Mouse (Mus musculus): ENCODE measurements at regions not wholly inside any gene's neighbourhood (a gene's known extent, or its start where the extent isn't known, plus 50 kb on each side); places are given as distances from the start of the nearest gene placed in this dataset.

DNA sequence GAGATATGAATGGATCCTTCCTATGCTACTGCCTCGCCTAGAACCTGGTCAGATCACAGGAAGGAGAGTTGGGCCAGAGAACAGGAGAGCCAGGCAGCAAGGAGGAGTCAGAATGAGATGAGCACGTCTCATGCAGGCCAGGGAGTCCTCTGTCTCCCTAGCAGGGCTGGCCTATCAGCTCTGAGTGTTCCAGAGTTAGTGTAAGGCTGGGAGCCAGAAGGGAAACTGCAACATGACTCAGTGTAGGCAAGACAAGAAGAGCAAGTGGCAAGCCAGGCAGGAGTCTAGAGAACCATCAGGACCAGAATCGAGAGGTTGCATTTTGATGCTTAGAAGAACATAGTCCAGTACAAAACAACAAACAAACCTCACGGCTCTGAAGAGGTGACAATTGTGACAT is 249.6 kb downstream of the Hivep2 start:
- TF ChIP-seq CTCF (IDR thresholded peaks at IDR 0.05; ENCODE audit: low read depth, low read length), result no peak
- no peak for TF ChIP-seq POLR2A (IDR thresholded peaks at IDR 0.05; ENCODE audit: extremely low read depth, insufficient read depth, low read length)

Data from liver, adult 2 months (tissue).